Mouse (Mus musculus) lung, adult 2 months (tissue): ENCODE data around the gene Zfp212.

ENCODE experiments used
- CTCF ChIP-seq: fragments of 200-500 bp; IDR thresholded peaks from 2 replicates; pipeline ENCODE4 v1.5.1; 2011; ENCODE audit warnings: mild to moderate bottlenecking, low read length, control low read depth; ENCODE audit not compliant: insufficient read depth
- POLR2A ChIP-seq: fragments of 200-500 bp; IDR thresholded peaks from 2 replicates; pipeline ENCODE4 v1.6.1; 2011; ENCODE audit warnings: low read depth, mild to moderate bottlenecking, control low read depth, low read length, borderline replicate concordance; ENCODE audit errors: extremely low read depth

DNA sequence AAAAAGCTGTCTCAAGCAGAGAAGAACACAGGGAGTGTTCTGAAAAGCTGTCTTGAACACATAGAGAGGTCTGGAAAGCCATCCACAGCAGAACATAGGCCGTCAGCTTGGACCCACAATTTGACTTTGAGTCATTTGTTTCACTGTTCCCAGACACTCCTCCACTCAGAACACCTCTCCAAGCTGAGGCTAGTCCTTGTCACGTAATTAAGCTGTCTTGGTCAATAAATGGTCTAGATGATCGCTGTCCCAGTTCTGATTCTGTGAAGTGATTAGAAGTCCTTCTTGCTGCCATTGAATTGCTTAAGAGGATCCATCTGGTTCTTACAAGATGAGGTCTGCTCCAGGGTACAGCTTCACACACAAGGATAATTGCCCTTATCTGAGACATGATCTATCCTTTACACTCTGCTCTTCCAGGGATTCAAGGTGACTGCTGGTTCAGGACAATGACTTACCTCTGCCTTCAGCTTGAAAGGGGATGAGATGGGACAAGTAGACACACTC is 1.5 kb upstream of the Zfp212 start:
- TF ChIP-seq CTCF: no peak
- no peak for TF ChIP-seq POLR2A
